Mouse (Mus musculus) erythroblast, embryonic 14.5 days (primary cell): ENCODE results near the gene 2300002M23Rik. TPM values are rescaled to one million over a fixed set of nuclear protein-coding genes. Genes with fewer than 3 reads are reported as not detected.

Experiments used
- H3K27me3 ChIP-seq: 2 replicates; pipeline ENCODE4 v1.6.1; 2012; ENCODE audit warnings: inconsistent platforms; ENCODE audit not compliant: control insufficient read depth
- H3K36me3 ChIP-seq: 2 replicates; pipeline ENCODE4 v1.6.1; 2012; ENCODE audit warnings: mild to moderate bottlenecking, inconsistent platforms; ENCODE audit not compliant: control insufficient read depth
- H3K4me1 ChIP-seq: 2 replicates; pipeline ENCODE4 v1.6.1; 2012; ENCODE audit warnings: inconsistent platforms; ENCODE audit not compliant: control insufficient read depth
- H3K4me3 ChIP-seq: replicated peaks from 2 replicates; pipeline ENCODE3; 2012; ENCODE audit warnings: moderate library complexity, mild to moderate bottlenecking, inconsistent platforms
- H3K9me3 ChIP-seq: 2 replicates; pipeline ENCODE4 v1.6.1; 2012; ENCODE audit warnings: low read length, inconsistent platforms, mixed read lengths; ENCODE audit not compliant: control insufficient read depth
- GATA1 ChIP-seq: IDR thresholded peaks from 2 replicates; pipeline ENCODE4 v1.6.1; 2012; ENCODE audit warnings: low read length, inconsistent platforms, mixed read lengths
- TAL1 ChIP-seq: IDR thresholded peaks from 3 replicates; pipeline ENCODE4 v1.6.1; 2012; ENCODE audit warnings: low read length, inconsistent platforms, mixed read lengths
- polyA plus RNA-seq: library from polyadenylated mRNA; stranded (reverse); fragments of >175 nt; gene quantifications from 2 replicates; pipeline ENCODE4 v1.2.3, GENCODE M21; 2012

The 2300002M23Rik gene
- polyA plus RNA-seq, 1 experiment, result not detected

DNA sequence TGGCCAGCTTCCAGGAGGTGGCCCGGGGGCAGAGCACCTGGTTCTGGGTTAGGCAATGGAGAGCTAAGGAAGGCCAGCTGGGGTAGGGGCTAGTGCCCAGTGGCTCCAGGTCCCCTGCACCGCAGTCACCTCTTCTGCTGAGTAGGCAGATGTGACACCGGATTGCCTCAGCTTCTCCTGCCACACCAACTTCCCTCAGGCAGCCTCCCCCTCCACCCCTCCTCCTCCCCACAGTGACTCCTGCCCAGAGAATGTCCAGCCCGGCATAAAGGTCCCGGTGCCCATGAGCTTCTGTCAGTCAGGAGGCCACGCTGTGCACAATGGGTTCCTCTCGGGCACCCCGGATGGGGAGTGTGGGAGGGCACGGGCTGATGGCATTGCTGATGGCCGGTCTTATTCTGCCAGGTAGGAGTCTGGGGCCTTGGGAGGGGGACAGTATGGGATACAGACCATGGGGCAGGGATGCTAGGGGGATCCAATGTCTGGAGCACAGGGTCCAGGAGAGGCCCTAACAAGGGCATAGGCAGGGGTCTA is 15.3 kb upstream of the 2300002M23Rik start, which contains the start of gene Cdsn:
TSS of gene Cdsn (plus strand) at position 248 of the 534 bp plus-strand sequence.
- Histone ChIP-seq H3K36me3 (no peaks in the 10 kb centered on the region), H3K4me1 (no peaks in the 10 kb centered on the region), H3K4me3 (no peak within 1 kb of the TSS), H3K9me3 (peaks cover 2% of the 10 kb centered on the region; the same call in 1 of the 2 replicates), H3K27me3 (no peaks in the 10 kb centered on the region)
- TF ChIP-seq TAL1 (no peak), GATA1 (no peak)

DNA sequence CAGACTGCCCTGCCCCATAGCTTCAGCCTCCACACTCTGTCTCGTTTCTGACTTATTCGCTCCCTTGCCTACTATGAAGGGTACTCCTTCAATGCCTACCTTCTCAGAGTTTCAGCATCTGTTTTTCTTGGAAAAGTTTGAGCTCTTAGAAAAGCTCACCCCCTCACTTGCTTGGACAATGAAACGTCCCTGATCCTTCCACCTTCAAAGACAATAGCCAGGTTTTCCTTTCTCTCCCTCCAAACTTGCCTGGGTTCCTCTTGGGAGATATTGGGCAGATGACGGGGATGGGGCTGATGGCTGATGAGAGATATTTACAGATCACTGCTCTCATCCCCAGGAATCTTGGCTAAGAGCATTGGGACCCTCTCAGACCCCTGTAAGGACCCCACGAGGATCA is 12.9 kb upstream of the 2300002M23Rik start:
- Histone ChIP-seq H3K36me3 (no peaks in the 10 kb centered on the region), H3K4me1 (no peaks in the 10 kb centered on the region), H3K27me3 (no peaks in the 10 kb centered on the region), H3K4me3 (no peak overlapping the region), H3K9me3 (peaks cover 2% of the 10 kb centered on the region; the same call in 1 of the 2 replicates)
- no peak for TF ChIP-seq TAL1
- no peak for TF ChIP-seq GATA1

- TF ChIP-seq GATA1, result no peak
- no peak for TF ChIP-seq TAL1
- H3K36me3 ChIP-seq, result no peaks in the 10 kb centered on the region
- H3K4me3 ChIP-seq, result no peak overlapping the region
- no peaks in the 10 kb centered on the region for H3K27me3 ChIP-seq
- H3K9me3 ChIP-seq, result peaks cover 2% of the 10 kb centered on the region; the same call in 1 of the 2 replicates
- no peaks in the 10 kb centered on the region for H3K4me1 ChIP-seq
These were observed 12.4 kb upstream of the 2300002M23Rik start for GRCm38 (mm10) chr17:35554761-35555397.

DNA sequence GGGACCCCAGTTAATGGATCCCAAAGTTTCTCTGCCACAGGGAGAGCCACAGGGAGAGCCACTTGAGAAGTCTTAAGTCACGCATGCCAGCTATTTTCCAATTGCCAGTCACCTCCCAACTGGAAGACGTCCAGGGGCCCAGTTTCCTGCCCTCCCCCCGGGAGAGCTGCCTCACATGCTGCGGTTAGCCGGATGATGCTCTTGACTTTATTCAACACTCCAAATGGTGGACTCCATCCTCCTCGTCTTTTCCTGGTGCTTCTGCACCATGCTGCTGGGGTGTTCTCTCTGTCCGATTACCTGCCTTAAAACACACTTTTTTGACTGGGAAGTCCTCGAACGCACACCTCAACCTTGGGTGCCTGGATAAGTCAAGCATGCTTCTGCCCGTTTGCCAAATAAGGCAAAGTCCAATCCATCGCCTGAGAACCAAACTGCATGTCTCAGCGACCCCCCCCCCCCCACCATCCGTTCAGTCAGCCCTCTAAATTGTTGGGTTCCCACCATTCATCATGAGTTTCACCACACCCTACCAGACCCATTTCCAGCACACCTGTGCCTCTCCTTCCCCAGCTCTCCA is 11.0 kb upstream of the 2300002M23Rik start:
- H3K36me3 ChIP-seq, result no peaks in the 10 kb centered on the region
- H3K4me1 ChIP-seq, result no peaks in the 10 kb centered on the region
- no peaks in the 10 kb centered on the region for H3K27me3 ChIP-seq
- H3K9me3 ChIP-seq, result peaks cover 2% of the 10 kb centered on the region; the same call in 1 of the 2 replicates
- no peak for TF ChIP-seq TAL1
- no peak for TF ChIP-seq GATA1
- H3K4me3 ChIP-seq, result no peak overlapping the region

- no peaks in the 10 kb centered on the region for H3K36me3 ChIP-seq
- H3K27me3 ChIP-seq, result no peaks in the 10 kb centered on the region
- no peak overlapping the region for H3K4me3 ChIP-seq
- no peak for TF ChIP-seq TAL1
- no peak for TF ChIP-seq GATA1
- no peaks in the 10 kb centered on the region for H3K4me1 ChIP-seq
- peaks cover 2% of the 10 kb centered on the region; the same call in 1 of the 2 replicates for H3K9me3 ChIP-seq
These were observed 10.4 kb upstream of the 2300002M23Rik start for GRCm38 (mm10) chr17:35556812-35557211.

GRCm38 (mm10) chr17:35557351-35557750 is 9.9 kb upstream of the 2300002M23Rik start:
- Histone ChIP-seq H3K36me3 (no peaks in the 10 kb centered on the region), H3K4me1 (no peaks in the 10 kb centered on the region), H3K27me3 (no peaks in the 10 kb centered on the region), H3K4me3 (no peak overlapping the region), H3K9me3 (peaks cover 2% of the 10 kb centered on the region; the same call in 1 of the 2 replicates)
- TF ChIP-seq TAL1 (no peak), GATA1 (no peak)

DNA sequence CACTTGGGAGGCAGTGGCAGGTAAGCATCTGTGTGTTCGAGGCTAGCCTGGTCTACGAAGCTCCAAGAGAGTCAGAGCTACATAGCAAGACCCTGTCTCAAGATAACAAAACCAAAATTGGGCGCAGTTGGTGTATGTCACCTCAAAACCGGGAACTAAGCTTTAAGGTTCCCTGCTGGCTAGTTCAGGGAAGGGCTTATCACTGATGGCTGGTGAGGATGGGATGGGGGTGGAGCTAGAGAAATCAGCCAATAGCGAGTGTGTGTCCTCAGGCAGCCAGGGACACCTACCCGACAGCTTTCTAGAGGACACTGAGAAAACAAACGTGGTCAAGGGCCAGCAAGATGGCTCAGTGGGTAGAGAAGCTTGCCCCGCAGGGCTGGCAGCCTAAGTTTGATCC is 9.0 kb upstream of the 2300002M23Rik start:
- Histone ChIP-seq H3K36me3 (no peaks in the 10 kb centered on the region), H3K27me3 (no peaks in the 10 kb centered on the region), H3K4me1 (no peaks in the 10 kb centered on the region), H3K9me3 (peaks cover 2% of the 10 kb centered on the region; the same call in 1 of the 2 replicates), H3K4me3 (no peak overlapping the region)
- no peak for TF ChIP-seq TAL1
- TF ChIP-seq GATA1, result no peak

GRCm38 (mm10) chr17:35567767-35568166 is 517 bp downstream of the 2300002M23Rik start:
- H3K4me3 ChIP-seq, result no peak overlapping the region
- peaks cover 2% of the 10 kb centered on the region; the same call in 1 of the 2 replicates for H3K9me3 ChIP-seq
- H3K27me3 ChIP-seq, result peaks cover 26% of the 10 kb centered on the region
- H3K36me3 ChIP-seq, result no peaks in the 10 kb centered on the region
- H3K4me1 ChIP-seq, result no peaks in the 10 kb centered on the region
- TF ChIP-seq TAL1, result no peak
- no peak for TF ChIP-seq GATA1

DNA sequence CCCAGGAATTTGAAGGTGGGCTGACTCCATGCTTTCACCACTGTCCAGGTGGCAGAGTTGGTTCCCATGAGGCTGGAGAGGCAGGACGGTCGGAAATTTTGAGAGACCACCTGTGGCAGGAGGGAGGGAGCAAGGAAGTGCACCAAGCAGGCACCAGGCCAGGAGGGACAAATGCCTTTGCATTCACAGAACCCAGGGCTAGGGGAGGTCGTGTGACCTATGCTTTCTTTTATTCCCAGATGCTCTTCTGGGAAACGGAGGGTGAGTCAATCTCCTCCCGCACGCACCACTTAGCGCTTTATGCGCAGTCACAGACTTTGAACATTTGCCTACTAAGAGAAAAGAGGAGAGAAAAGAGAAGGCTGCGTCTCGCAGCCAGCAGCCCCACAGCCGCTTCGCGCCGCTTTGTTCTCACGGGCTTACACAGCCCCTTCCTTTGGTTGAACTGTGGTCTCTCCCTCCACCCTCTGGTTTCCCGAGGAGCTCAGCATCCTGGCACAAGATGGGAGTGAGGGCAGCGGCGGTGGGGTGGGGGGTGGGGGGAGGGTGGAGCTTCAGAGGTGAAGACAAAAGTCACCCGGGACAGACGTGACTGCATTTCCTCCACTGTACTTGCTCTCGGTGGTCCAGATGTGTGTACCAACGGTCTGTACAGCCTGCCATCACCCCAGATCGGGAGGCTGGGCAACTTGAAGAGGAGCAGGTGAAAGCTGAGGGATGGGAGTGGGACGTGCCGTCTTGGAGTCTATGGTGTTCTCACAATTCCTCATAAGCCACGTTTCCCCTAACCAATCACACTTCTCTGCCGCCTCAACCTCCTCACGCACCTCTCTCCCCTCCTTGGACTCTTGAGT is 2.1 kb downstream of the 2300002M23Rik start:
- H3K4me3 ChIP-seq, result no peak overlapping the region
- peaks cover 28% of the 10 kb centered on the region for H3K27me3 ChIP-seq
- H3K9me3 ChIP-seq, result peaks cover 2% of the 10 kb centered on the region; the same call in 1 of the 2 replicates
- H3K4me1 ChIP-seq, result no peaks in the 10 kb centered on the region
- TF ChIP-seq GATA1 (no peak), TAL1 (no peak)
- H3K36me3 ChIP-seq, result no peaks in the 10 kb centered on the region
